Mouse (Mus musculus) CH12.LX (cell line): ENCODE measurements around the gene Gm11937. TPM values are rescaled to one million over a fixed set of nuclear protein-coding genes. Genes with fewer than 3 reads are reported as not detected.

ENCODE experiments used
- DNase-seq: peaks from one replicate; pipeline ENCODE4 v3.0.0-alpha.2; 2013; ENCODE audit errors: extremely low read depth
- H3K27ac ChIP-seq: 2 replicates; pipeline ENCODE4 v1.5.1; 2012; ENCODE audit warnings: low read depth, mild to moderate bottlenecking, control low read depth, moderate library complexity; ENCODE audit not compliant: insufficient read depth
- H3K27me3 ChIP-seq: replicated peaks from 2 replicates; pipeline ENCODE3; 2012; ENCODE audit warnings: inconsistent platforms
- H3K36me3 ChIP-seq, 2 experiments: replicated peaks in 1 of 2; 2 replicates each; pipeline versions ENCODE3 to v1.6.1; 2012; ENCODE audit warnings: inconsistent platforms in 1 of 2, low read length in 1 of 2, mild to moderate bottlenecking in 1 of 2, mixed read lengths in 1 of 2, moderate library complexity in 1 of 2; ENCODE audit not compliant: control insufficient read depth in 1 of 2, insufficient read depth in 1 of 2
- H3K4me1 ChIP-seq, 2 experiments: 2 replicates each; pipeline ENCODE4 v1.6.1; 2012; ENCODE audit warnings: inconsistent platforms in 1 of 2, moderate library complexity in 1 of 2; ENCODE audit not compliant: insufficient read depth in 2 of 2, control insufficient read depth in 1 of 2
- H3K4me2 ChIP-seq: 2 replicates; pipeline ENCODE4 v1.6.1; 2012; ENCODE audit warnings: low read depth, mild to moderate bottlenecking, control low read depth; ENCODE audit not compliant: poor library complexity, insufficient read depth, severe bottlenecking
- H3K4me3 ChIP-seq, 3 experiments: fragments of 150-350 bp in 1 of 3; sonication (generic) in 1 of 3; replicated peaks in 1 of 3; 2 replicates each; pipeline versions ENCODE3 to v1.5.1; 2011 to 2012; ENCODE audit warnings: low read depth in 2 of 3, low read length in 2 of 3, mild to moderate bottlenecking in 2 of 3, moderate library complexity in 2 of 3, control low read depth in 1 of 3, improper control_type of control experiment in 1 of 3, inconsistent platforms in 1 of 3, mixed read lengths in 1 of 3; ENCODE audit not compliant: poor library complexity in 1 of 3
- H3K79me2 ChIP-seq: replicated peaks from 2 replicates; pipeline ENCODE4 v1.6.1; 2012; ENCODE audit warnings: mild to moderate bottlenecking, moderate library complexity; ENCODE audit not compliant: control insufficient read depth, poor library complexity, insufficient read depth, severe bottlenecking; ENCODE audit errors: extremely low read depth
- H3K9ac ChIP-seq: 2 replicates; pipeline ENCODE4 v1.6.1; 2012; ENCODE audit warnings: low read depth, mild to moderate bottlenecking, control low read depth, moderate library complexity; ENCODE audit not compliant: insufficient read depth
- H3K9me3 ChIP-seq: replicated peaks from 2 replicates; pipeline ENCODE3; 2012; ENCODE audit warnings: low read length, inconsistent platforms, mixed read lengths
- BHLHE40 ChIP-seq: IDR thresholded peaks from 2 replicates; pipeline ENCODE4 v1.6.1; 2011; ENCODE audit warnings: mild to moderate bottlenecking, low read depth, low read length, improper control_type of control experiment
- CHD1 ChIP-seq: IDR thresholded peaks from 2 replicates; pipeline ENCODE4 v1.6.1; 2012; ENCODE audit warnings: low read depth, low read length, improper control_type of control experiment, inconsistent platforms
- CTCF ChIP-seq, 2 experiments: IDR thresholded peaks in 1 of 2; conservative IDR thresholded peaks in 1 of 2; 2 replicates each; pipeline ENCODE4 v1.5.1; 2011 to 2012; ENCODE audit warnings: low read depth in 2 of 2, low read length in 2 of 2, improper control_type of control experiment in 1 of 2, inconsistent platforms in 1 of 2, mild to moderate bottlenecking in 1 of 2, moderate library complexity in 1 of 2
- E2F4 ChIP-seq: IDR thresholded peaks from 2 replicates; pipeline ENCODE4 v1.6.1; 2011; ENCODE audit warnings: low read depth, low read length, improper control_type of control experiment; ENCODE audit not compliant: insufficient replicate concordance
- ELF1 ChIP-seq: IDR thresholded peaks from 2 replicates; pipeline ENCODE4 v1.6.1; 2014; ENCODE audit warnings: low read depth, mild to moderate bottlenecking, inconsistent platforms, low read length, improper control_type of control experiment
- EP300 ChIP-seq: IDR thresholded peaks from 2 replicates; pipeline ENCODE4 v1.6.1; 2011; ENCODE audit warnings: low read length, improper control_type of control experiment
- ETS1 ChIP-seq: conservative IDR thresholded peaks from 2 replicates; pipeline ENCODE4 v1.6.1; 2012; ENCODE audit warnings: low read depth, mild to moderate bottlenecking, inconsistent platforms, low read length, improper control_type of control experiment, moderate library complexity
- GABPA ChIP-seq: IDR thresholded peaks from 2 replicates; pipeline ENCODE4 v1.6.1; 2012; ENCODE audit warnings: low read depth, low read length, improper control_type of control experiment, inconsistent platforms; ENCODE audit not compliant: insufficient replicate concordance
- HCFC1 ChIP-seq: IDR thresholded peaks from 2 replicates; pipeline ENCODE4 v1.6.1; 2012; ENCODE audit warnings: low read depth, mild to moderate bottlenecking, inconsistent platforms, low read length, improper control_type of control experiment
- IRF4 ChIP-seq: IDR thresholded peaks from 2 replicates; pipeline ENCODE4 v1.6.1; 2014; ENCODE audit warnings: low read depth, mild to moderate bottlenecking, inconsistent platforms, low read length, improper control_type of control experiment
- JUN ChIP-seq: IDR thresholded peaks from 2 replicates; pipeline ENCODE4 v1.6.1; 2011; ENCODE audit warnings: low read depth, mild to moderate bottlenecking, low read length, improper control_type of control experiment, moderate library complexity; ENCODE audit not compliant: insufficient read depth
- JUND ChIP-seq: conservative IDR thresholded peaks from 2 replicates; pipeline ENCODE4 v1.6.1; 2011; ENCODE audit warnings: low read depth, low read length, improper control_type of control experiment
- KAT2A ChIP-seq: IDR thresholded peaks from 2 replicates; pipeline ENCODE4 v1.6.1; 2012; ENCODE audit warnings: low read length, improper control_type of control experiment, inconsistent platforms; ENCODE audit not compliant: insufficient replicate concordance
- MAFK ChIP-seq: IDR thresholded peaks from 2 replicates; pipeline ENCODE4 v1.6.1; 2011; ENCODE audit warnings: low read length, improper control_type of control experiment; ENCODE audit not compliant: insufficient replicate concordance
- MAX ChIP-seq: IDR thresholded peaks from 2 replicates; pipeline ENCODE4 v1.6.1; 2011; ENCODE audit warnings: low read length, improper control_type of control experiment
- MEF2A ChIP-seq: IDR thresholded peaks from 2 replicates; pipeline ENCODE4 v1.6.1; 2014; ENCODE audit warnings: low read depth, mild to moderate bottlenecking, inconsistent platforms, low read length, improper control_type of control experiment, borderline replicate concordance
- MXI1 ChIP-seq: IDR thresholded peaks from 2 replicates; pipeline ENCODE4 v1.6.1; 2011; ENCODE audit warnings: mild to moderate bottlenecking, low read depth, low read length, improper control_type of control experiment
- NELFE ChIP-seq: IDR thresholded peaks from 2 replicates; pipeline ENCODE4 v1.6.1; 2011; ENCODE audit warnings: low read depth, low read length, improper control_type of control experiment
- POLR2A ChIP-seq: IDR thresholded peaks from 2 replicates; pipeline ENCODE4 v1.6.1; 2011; ENCODE audit warnings: low read depth, mild to moderate bottlenecking, improper control_type of control experiment, low read length
- POLR2AphosphoS2 ChIP-seq: IDR thresholded peaks from 2 replicates; pipeline ENCODE4 v1.6.1; 2011; ENCODE audit warnings: low read depth, low read length, improper control_type of control experiment
- RAD21 ChIP-seq: IDR thresholded peaks from 2 replicates; pipeline ENCODE4 v1.6.1; 2011; ENCODE audit warnings: low read depth, mild to moderate bottlenecking, low read length, improper control_type of control experiment, moderate library complexity
- TCF12 ChIP-seq: IDR thresholded peaks from 2 replicates; pipeline ENCODE4 v1.6.1; 2014; ENCODE audit warnings: low read depth, mild to moderate bottlenecking, inconsistent platforms, low read length, improper control_type of control experiment
- ZKSCAN1 ChIP-seq: IDR thresholded peaks from 2 replicates; pipeline ENCODE4 v1.6.1; 2012; ENCODE audit warnings: low read depth, inconsistent platforms, low read length, improper control_type of control experiment, borderline replicate concordance
- ZMIZ1 ChIP-seq: IDR thresholded peaks from 2 replicates; pipeline ENCODE4 v1.6.1; 2012; ENCODE audit warnings: low read depth, mild to moderate bottlenecking, inconsistent platforms, low read length, improper control_type of control experiment
- dilution Hi-C: fragments of 300-500 bp; cut with MboI; formaldehyde crosslinking; loops from 2 replicates; pipeline ENCODE4 v1.14.3; 2020; ENCODE audit warnings: low sequenced_read_pairs; ENCODE audit not compliant: extremely low pct_unique_long_range_greater_than_20kb, extremely low pct_ligation_motif_present
- in situ Hi-C: fragments of 300-500 bp; cut with MboI; formaldehyde crosslinking; loops from 3 replicates; pipeline ENCODE4 v1.14.3; 2019; ENCODE audit warnings: low sequenced_read_pairs, low pct_ligation_motif_present, low pct_unique_long_range_greater_than_20kb, mixed read lengths
- polyA plus RNA-seq: library from polyadenylated mRNA; unstranded; fragments of >175 nt; gene quantifications from 2 replicates; pipeline ENCODE4 v1.2.1, GENCODE M21; 2012; ENCODE audit warnings: low read depth; ENCODE audit not compliant: insufficient read length
- total RNA-seq, 2 experiments: library from RNA; depleted of rRNA; stranded (reverse); fragments of 300-350 nt in 1 of 2; fragments of >200 nt in 1 of 2; gene quantifications; 2 replicates each; pipeline ENCODE4 v1.2.3; 2012 to 2014

Gm11937 gene
- total and polyA plus RNA-seq, 3 experiments = not detected

DNA sequence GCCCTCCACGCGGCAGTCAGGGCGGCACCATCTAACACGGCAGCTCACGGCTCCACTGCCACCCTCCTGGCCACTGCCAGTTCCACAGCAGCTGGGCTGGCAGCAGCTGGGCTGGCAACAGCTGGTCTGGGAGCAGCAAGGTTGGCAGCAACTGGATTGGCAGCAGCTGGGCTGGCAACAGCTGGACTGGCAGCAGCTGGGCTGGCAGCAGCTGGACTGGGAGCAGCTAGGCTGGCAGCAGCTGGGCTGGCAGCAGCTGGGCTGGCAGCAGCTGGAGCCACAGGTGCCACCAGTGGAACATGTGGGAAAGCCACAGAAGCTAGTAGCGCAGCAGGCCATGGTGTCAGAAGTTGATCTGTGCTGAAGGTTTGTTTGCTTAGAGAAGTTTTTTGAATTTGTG, 19.0 kb downstream of the Gm11937 start, which contains the start of gene Krtap1-3:
Gene Krtap1-3, minus strand, starts transcription at position 359 of the 400 bp plus-strand sequence.
- Histone ChIP-seq H3K9me3 (no peaks in the 10 kb centered on the region), H3K27ac (no peak within 1 kb of the TSS), H3K4me1 (no peaks in the 10 kb centered on the region), H3K79me2 (no peaks in the 10 kb centered on the region), H3K36me3 (no peaks in the 10 kb centered on the region), H3K9ac (no peak within 1 kb of the TSS), H3K27me3 (peaks cover 80% of the 10 kb centered on the region), H3K4me2 (no peak within 1 kb of the TSS), H3K4me3 (no peak within 1 kb of the TSS)
- dilution Hi-C loops = no loop called here
- no peak for TF ChIP-seq JUN
- no peak for TF ChIP-seq IRF4
- no peak for TF ChIP-seq MAX
- no peak for TF ChIP-seq RAD21
- no peak for TF ChIP-seq MXI1
- TF ChIP-seq MEF2A = no peak
- no peak for TF ChIP-seq GABPA
- no peak for TF ChIP-seq ZMIZ1
- TF ChIP-seq ELF1 = no peak
- no peak for TF ChIP-seq TCF12
- TF ChIP-seq CTCF (conservative IDR thresholded peaks at IDR 0.05 in 1 of 2, IDR thresholded peaks at IDR 0.05 in 1 of 2; ENCODE audit: low read depth in 2 of 2, low read length in 2 of 2) = no peak
- TF ChIP-seq E2F4 = no peak
- TF ChIP-seq EP300 = no peak
- TF ChIP-seq HCFC1 = no peak
- in situ Hi-C loops = no loop called here
- DNase-seq = no peak

DNA sequence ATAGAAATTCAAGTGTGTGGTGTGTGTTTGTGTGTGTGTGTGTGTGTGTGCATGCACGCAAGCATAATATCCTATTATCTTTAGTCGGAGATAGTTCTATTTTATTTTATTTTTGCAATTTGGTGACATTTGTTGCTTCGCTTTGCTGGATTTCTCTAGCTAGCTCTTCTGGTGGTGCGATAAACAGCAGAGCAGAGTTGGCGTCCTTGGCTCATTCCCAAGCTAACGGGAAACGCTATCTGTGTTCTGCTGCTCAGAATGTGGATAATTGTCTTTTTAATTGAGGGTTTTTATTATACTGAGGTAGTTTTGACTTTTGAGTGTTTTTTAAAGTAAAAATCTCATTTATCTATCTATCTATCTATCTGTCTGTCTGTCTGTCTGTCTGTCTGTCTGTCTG, 24.9 kb downstream of the Gm11937 start:
- Histone ChIP-seq H3K27me3 (peaks cover 67% of the 10 kb centered on the region), H3K4me2 (no peak overlapping the region), H3K4me1 (no peaks in the 10 kb centered on the region), H3K36me3 (no peaks in the 10 kb centered on the region), H3K27ac (no peak overlapping the region), H3K4me3 (no peak overlapping the region), H3K9ac (no peak overlapping the region), H3K79me2 (no peaks in the 10 kb centered on the region), H3K9me3 (peaks cover 4% of the 10 kb centered on the region)
- DNase-seq = no peak
- in situ Hi-C loops = no loop called here
- dilution Hi-C loops = no loop called here
- TF ChIP-seq HCFC1 = no peak
- no peak for TF ChIP-seq POLR2A
- TF ChIP-seq TCF12 = no peak
- TF ChIP-seq KAT2A = no peak
- no peak for TF ChIP-seq CTCF (conservative IDR thresholded peaks at IDR 0.05 in 1 of 2, IDR thresholded peaks at IDR 0.05 in 1 of 2; ENCODE audit: low read depth in 2 of 2, low read length in 2 of 2)
- no peak for TF ChIP-seq ZMIZ1
- no peak for TF ChIP-seq ZKSCAN1
- TF ChIP-seq MEF2A = no peak
- TF ChIP-seq IRF4 = no peak
- no peak for TF ChIP-seq MAFK
- no peak for TF ChIP-seq BHLHE40
- TF ChIP-seq MAX = no peak
- no peak for TF ChIP-seq JUND
- TF ChIP-seq NELFE = no peak
- TF ChIP-seq GABPA = no peak
- TF ChIP-seq ETS1 = no peak
- TF ChIP-seq CHD1 = no peak
- TF ChIP-seq POLR2AphosphoS2 = no peak
- no peak for TF ChIP-seq EP300
